ENCODE assay signal across 8 mouse cellular contexts in the genomic region with DNA sequence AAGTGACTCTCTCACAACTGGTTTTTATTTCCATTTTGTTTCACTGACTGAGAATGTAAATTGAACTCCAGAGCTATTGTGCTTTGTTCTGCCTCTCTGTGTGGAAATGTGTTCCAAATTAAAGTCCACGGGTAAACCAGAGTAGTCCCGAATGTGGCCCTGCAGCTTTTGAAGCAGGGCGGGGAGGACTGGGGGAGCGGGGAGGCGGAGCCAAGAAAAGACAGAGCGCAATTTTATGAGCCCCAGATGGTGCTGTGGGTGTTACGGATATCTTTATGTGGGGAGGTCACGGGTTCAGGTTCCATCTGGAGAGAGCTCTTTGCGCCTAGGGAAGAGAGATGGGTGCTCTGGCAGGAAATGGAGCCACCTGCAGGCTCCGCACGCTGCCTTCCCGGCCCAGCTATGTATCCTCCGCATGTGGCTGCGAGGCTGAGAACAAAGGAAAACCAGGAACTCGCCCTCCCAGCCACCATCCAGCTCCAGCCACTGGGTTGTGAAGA. TPM values are rescaled to one million over a fixed set of nuclear protein-coding genes. Genes with fewer than 3 reads are reported as not detected.
DNase-seq lines count a peak whose midpoint lies in the region; ATAC-seq and TF ChIP-seq lines count a peak whose summit lies in the region.

No protein-coding gene starts in this region.

- peak; percentile 52; the same call in 1 of the 2 replicates for ATAC-seq in heart, embryonic 11.5 days (replicated peaks; ENCODE audit: insufficient number of reproducible peaks, low FRiP score, low TSS enrichment)
- peak; percentile 86 for ATAC-seq in kidney, embryonic 16.5 days (ENCODE audit: low FRiP score, low TSS enrichment)
- peak; percentile 91 for ATAC-seq in limb, embryonic 14.5 days (ENCODE audit: low FRiP score, low read depth)
- peak; percentile 92 for ATAC-seq in neural tube, embryonic 13.5 days (ENCODE audit: low read depth)
- ATAC-seq in erythroblast, adult 5-6 weeks (replicated peaks; ENCODE audit: low FRiP score, poor library complexity, severe bottlenecking): no peak

- H3K4me1 ChIP-seq in heart, embryonic 11.5 days (ENCODE audit: control insufficient read depth, insufficient read depth, low read length): peaks cover 3% of the 10 kb centered on the region; the same call in 1 of the 2 replicates
- H3K4me1 ChIP-seq in kidney, embryonic 16.5 days (ENCODE audit: insufficient read depth, low read length): peaks cover 17% of the 10 kb centered on the region
- peaks cover 23% of the 10 kb centered on the region for H3K4me1 ChIP-seq in limb, embryonic 14.5 days (ENCODE audit: control insufficient read depth, insufficient read depth, low read length)
- H3K4me1 ChIP-seq in neural tube, embryonic 13.5 days (replicated peaks): peaks cover 20% of the 10 kb centered on the region

- H3K27me3 ChIP-seq in heart, embryonic 11.5 days (ENCODE audit: control insufficient read depth, insufficient read depth, low read length): no peaks in the 10 kb centered on the region
- no peaks in the 10 kb centered on the region for H3K27me3 ChIP-seq in kidney, embryonic 16.5 days (ENCODE audit: insufficient read depth, low read length)
- no peaks in the 10 kb centered on the region for H3K27me3 ChIP-seq in limb, embryonic 14.5 days (ENCODE audit: control insufficient read depth, insufficient read depth, low read length)
- H3K27me3 ChIP-seq in neural tube, embryonic 13.5 days: no peaks in the 10 kb centered on the region

- DNase-seq in NIH3T3 (ENCODE audit: low read depth): peak; percentile 86
- peak; percentile 86 for DNase-seq in embryo, embryonic 9.5 days (ENCODE audit: extremely low spot score)
- DNase-seq in limb, embryonic 14.5 days (ENCODE audit: low spot score): peak; percentile 89
- DNase-seq in thymus, postnatal 25 days: peak; percentile 51

- 4% methylated on average over 15 of the region's 15 CpGs for WGBS in heart, embryonic 11.5 days (ENCODE audit: insufficient replicate concordance)
- 1% methylated on average over 15 of the region's 15 CpGs for WGBS in kidney, embryonic 16.5 days
- whole genome bisulfite sequencing in limb, embryonic 14.5 days: 4% methylated on average over 15 of the region's 15 CpGs
- 1% methylated on average over 15 of the region's 15 CpGs for WGBS in neural tube, embryonic 13.5 days

- H3K4me2 ChIP-seq in heart, embryonic 11.5 days: peak overlapping the region; percentile 68
- peak overlapping the region; percentile 51 for H3K4me2 ChIP-seq in kidney, embryonic 16.5 days (replicated peaks; ENCODE audit: low read depth, low read length)
- peak overlapping the region; percentile 42 for H3K4me2 ChIP-seq in limb, embryonic 14.5 days (replicated peaks; ENCODE audit: low read depth, low read length, severe bottlenecking)
- H3K4me2 ChIP-seq in neural tube, embryonic 13.5 days: peak overlapping the region; percentile 52

- no peak for TF ChIP-seq POLR2A in limb, embryonic 14.5 days (IDR thresholded peaks at IDR 0.05; ENCODE audit: borderline replicate concordance, extremely low read depth, insufficient read depth, insufficient read length)

- peak overlapping the region; percentile 33 for H3K4me3 ChIP-seq in heart, embryonic 11.5 days (ENCODE audit: low read depth, low read length)
- peak overlapping the region; percentile 26 for H3K4me3 ChIP-seq in kidney, embryonic 16.5 days (ENCODE audit: low read length)
- H3K4me3 ChIP-seq in limb, embryonic 14.5 days (replicated peaks; ENCODE audit: low read length): peak overlapping the region; percentile 19
- peak overlapping the region; percentile 22 for H3K4me3 ChIP-seq in neural tube, embryonic 13.5 days

- no peaks in the 10 kb centered on the region for H3K9me3 ChIP-seq in heart, embryonic 11.5 days (replicated peaks; ENCODE audit: control insufficient read depth, low read length)
- H3K9me3 ChIP-seq in kidney, embryonic 16.5 days (ENCODE audit: low read length): no peaks in the 10 kb centered on the region
- H3K9me3 ChIP-seq in limb, embryonic 14.5 days (ENCODE audit: control insufficient read depth, low read length): no peaks in the 10 kb centered on the region
- no peaks in the 10 kb centered on the region for H3K9me3 ChIP-seq in neural tube, embryonic 13.5 days

- peak overlapping the region; percentile 69; the same call in 1 of the 2 replicates for H3K9ac ChIP-seq in heart, embryonic 11.5 days (ENCODE audit: low read depth, low read length)
- peak overlapping the region; percentile 30 for H3K9ac ChIP-seq in kidney, embryonic 16.5 days (replicated peaks; ENCODE audit: low read length)
- H3K9ac ChIP-seq in limb, embryonic 14.5 days (ENCODE audit: low read depth, low read length, severe bottlenecking): peak overlapping the region; percentile 28; the same call in 1 of the 2 replicates
- H3K9ac ChIP-seq in neural tube, embryonic 13.5 days: peak overlapping the region; percentile 51

- H3K36me3 ChIP-seq in heart, embryonic 11.5 days (ENCODE audit: control insufficient read depth, insufficient read depth, low read length): no peaks in the 10 kb centered on the region
- H3K36me3 ChIP-seq in kidney, embryonic 16.5 days (ENCODE audit: insufficient read depth, low read length): no peaks in the 10 kb centered on the region
- no peaks in the 10 kb centered on the region for H3K36me3 ChIP-seq in limb, embryonic 14.5 days (ENCODE audit: control insufficient read depth, insufficient read depth, low read length)
- no peaks in the 10 kb centered on the region for H3K36me3 ChIP-seq in neural tube, embryonic 13.5 days

- H3K27ac ChIP-seq in heart, embryonic 11.5 days (ENCODE audit: low read depth, low read length): peak overlapping the region; percentile 12; the same call in 1 of the 2 replicates
- H3K27ac ChIP-seq in kidney, embryonic 16.5 days (ENCODE audit: low read length): peak overlapping the region; percentile 59
- peak overlapping the region; percentile 85 for H3K27ac ChIP-seq in limb, embryonic 14.5 days (replicated peaks; ENCODE audit: low read depth, low read length)
- H3K27ac ChIP-seq in neural tube, embryonic 13.5 days (replicated peaks): peak overlapping the region; percentile 73

RNA-seq across cellular contexts. Expression of a gene that starts 23.8 kb away (rescaled TPM):
- 10.2 and 12.6 TPM in 2 replicates for polyA plus RNA-seq in heart, embryonic 11.5 days (2014; fragmentation: Nextera tagmentation; extraction: Ambion mirVana)
- polyA plus RNA-seq in kidney, embryonic 16.5 days (2015; fragmentation: Nextera tagmentation; extraction: Ambion mirVana): 9.9 and 10.4 TPM in 2 replicates
- polyA plus RNA-seq in limb, embryonic 14.5 days (2012; rRNA removed): 33.0 and 48.1 TPM in 2 replicates
- polyA plus RNA-seq in limb, embryonic 14.5 days (2014; fragmentation: Nextera tagmentation; extraction: Ambion mirVana): 19.0 and 22.5 TPM in 2 replicates
- 5.3 and 5.4 TPM in 2 replicates for polyA plus RNA-seq in neural tube, embryonic 13.5 days (2015; fragmentation: Nextera tagmentation; extraction: Ambion mirVana)
- total RNA-seq in erythroblast, adult 5-6 weeks (2015; ENCODE audit: low replicate concordance): not detected in 2 replicates
- not detected in 2 replicates for total RNA-seq in erythroblast, adult 5-6 weeks (2017; ENCODE audit: low replicate concordance)

Comparison
In these comparisons a context has a peak if more than half of its experiments do, and no peak if none do; other contexts are left out.
1. H3K27ac ChIP-seq: peak in every context shown above with its lines; median percentile 85 in limb, embryonic 14.5 days; 73 in neural tube, embryonic 13.5 days; 59 in kidney, embryonic 16.5 days; 12 in heart, embryonic 11.5 days.